Mouse (Mus musculus) kidney, adult 2 months (tissue): Measurements from ENCODE around the gene Zfp598. TPM values are rescaled to one million over a fixed set of nuclear protein-coding genes. Genes with fewer than 3 reads are reported as not detected.
A peak's percentile ranks its signal among the peaks of the same experiment; 100 is the strongest.
"Not testable (repeated sequence)": the region's sequence is repeated elsewhere in the genome, so short reads cannot be mapped to it uniquely, and the experiment has no call there.

Experiments
- DNase-seq: peaks from one replicate; pipeline ENCODE4 v3.0.0; 2021
- H3K27ac ChIP-seq: fragments of 200-500 bp; 2 replicates; pipeline ENCODE4 v1.5.1; 2012; ENCODE audit warnings: low read depth, low read length, control low read depth, inconsistent platforms; ENCODE audit not compliant: insufficient read depth
- H3K27me3 ChIP-seq: fragments of 200-500 bp; replicated peaks from 2 replicates; pipeline ENCODE4 v1.6.1; 2012; ENCODE audit warnings: mild to moderate bottlenecking, moderate library complexity, low read length, inconsistent platforms; ENCODE audit not compliant: control insufficient read depth, insufficient read depth
- H3K36me3 ChIP-seq: fragments of 200-500 bp; 2 replicates; pipeline ENCODE4 v1.6.1; 2012; ENCODE audit warnings: mild to moderate bottlenecking, moderate library complexity, low read length, inconsistent platforms; ENCODE audit not compliant: control insufficient read depth, insufficient read depth
- H3K4me1 ChIP-seq: fragments of 200-500 bp; 2 replicates; pipeline ENCODE4 v1.6.1; 2011; ENCODE audit warnings: low read length; ENCODE audit not compliant: control insufficient read depth, insufficient read depth
- H3K4me3 ChIP-seq: fragments of 200-500 bp; 2 replicates; pipeline ENCODE4 v1.5.1; 2011; ENCODE audit warnings: mild to moderate bottlenecking, low read depth, low read length, control low read depth; ENCODE audit not compliant: insufficient read depth
- CTCF ChIP-seq: fragments of 200-500 bp; conservative IDR thresholded peaks from 2 replicates; pipeline ENCODE4 v1.5.1; 2011; ENCODE audit warnings: low read depth, mild to moderate bottlenecking, control low read depth, low read length, moderate library complexity, mixed read lengths; ENCODE audit not compliant: insufficient read depth, insufficient read length
- POLR2A ChIP-seq: fragments of 200-500 bp; IDR thresholded peaks from one replicate; pipeline ENCODE4 v1.6.1; 2011; ENCODE audit warnings: low read depth, low read length, control low read depth
- WGBS: fragments of 180-500 bp; shearing (Covaris S2); methylation state at CpG from one replicate; pipeline ENCODE4 v1.1.7; 2018; 5-methylcytosine and 5-hydroxymethylcytosine counted together
- polyA plus RNA-seq: library from polyadenylated mRNA; depleted of rRNA; stranded (reverse); fragments of >200 nt; gene quantifications from 2 replicates; pipeline ENCODE4 v1.2.3, GENCODE M21; 2012

Gene Zfp598
- polyA plus RNA-seq, 1 experiment, result 44.3 TPM

DNA sequence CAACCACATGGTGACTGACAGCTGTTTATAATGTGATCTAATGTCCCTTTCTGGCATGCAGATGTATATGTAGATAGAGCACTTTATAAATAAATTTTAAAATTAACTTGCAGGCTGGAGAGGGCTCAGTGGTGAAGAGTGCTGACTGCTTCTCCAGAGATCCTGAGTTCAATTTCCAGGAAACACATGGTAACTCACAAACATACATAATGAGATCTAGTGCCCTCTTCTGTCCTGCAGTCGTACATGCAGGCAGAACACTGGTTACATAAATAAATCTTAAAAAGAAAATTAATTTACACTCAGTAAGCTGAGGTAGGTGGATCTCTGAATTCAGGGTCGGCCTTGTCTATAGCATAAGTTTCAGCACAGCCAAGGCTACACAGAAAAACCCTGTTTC is 39.2 kb downstream of the Zfp598 start:
- 30% methylated on average over 2 of the region's 2 CpGs for WGBS
- Histone ChIP-seq H3K4me3 (no peak overlapping the region), H3K27me3 (no peaks in the 10 kb centered on the region), H3K36me3 (no peaks in the 10 kb centered on the region), H3K27ac (no peak overlapping the region), H3K4me1 (no peaks in the 10 kb centered on the region; the same call in 1 of the 2 replicates)
- TF ChIP-seq POLR2A (no peak), CTCF (0 out of 2 replicates have a peak, but pooled peaks have one; percentile 1)
- peak; percentile 27 for DNase-seq

DNA sequence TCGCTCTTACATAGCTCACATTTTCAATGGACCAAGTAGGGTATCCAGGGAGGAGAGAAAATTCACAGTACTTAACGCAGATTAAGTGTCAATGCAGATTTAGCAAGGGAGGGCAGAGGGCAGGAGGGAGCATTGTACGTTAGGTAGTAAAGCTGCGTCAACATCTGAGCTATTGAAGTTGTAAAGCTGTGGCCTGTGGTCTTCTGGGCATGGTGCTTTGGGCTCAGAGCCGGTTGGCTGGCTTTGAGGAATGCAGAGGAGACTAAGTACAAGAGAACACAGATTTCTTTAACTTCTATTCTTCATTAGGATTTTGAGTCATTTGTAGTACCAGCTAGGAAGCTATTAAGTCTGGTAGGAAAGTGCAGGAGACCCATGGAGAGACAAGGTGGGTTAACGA is 46.1 kb downstream of the Zfp598 start:
- 50% methylated on average over 6 of the region's 6 CpGs for WGBS
- Histone ChIP-seq H3K4me3 (no peak overlapping the region), H3K27ac (no peak overlapping the region), H3K4me1 (peaks cover 6% of the 10 kb centered on the region; the same call in 1 of the 2 replicates), H3K27me3 (no peaks in the 10 kb centered on the region), H3K36me3 (no peaks in the 10 kb centered on the region)
- peak; percentile 23 for DNase-seq
- TF ChIP-seq POLR2A (no peak), CTCF (no peak)

DNA sequence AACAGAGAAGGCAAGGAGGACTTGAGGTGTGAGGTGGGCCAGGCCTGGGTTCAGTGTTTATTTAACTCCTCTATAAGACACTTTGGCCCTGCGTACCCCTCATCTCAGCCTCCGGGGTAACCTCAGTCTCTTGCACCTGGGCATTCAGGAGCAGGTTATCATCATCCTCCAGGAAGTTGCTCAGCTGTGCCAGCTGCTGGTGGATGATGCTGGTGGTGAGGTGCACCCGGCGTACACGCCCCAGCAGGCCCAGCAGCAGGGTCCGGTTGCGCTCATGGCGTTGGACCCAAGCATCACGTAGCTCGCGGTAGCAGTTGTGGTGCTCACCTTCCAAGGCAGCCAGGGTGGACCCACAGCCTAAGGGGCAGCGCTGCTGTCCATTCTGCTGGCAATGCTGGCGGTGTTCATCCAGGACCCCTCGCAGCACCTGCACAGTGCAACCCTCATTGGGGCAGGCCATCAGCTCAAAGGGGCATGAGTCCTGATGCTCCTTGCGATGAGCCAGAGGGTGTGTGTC is 46.7 kb downstream of the Zfp598 start:
- DNase-seq, result no peak
- Histone ChIP-seq H3K27me3 (no peaks in the 10 kb centered on the region), H3K4me1 (peaks cover 6% of the 10 kb centered on the region; the same call in 1 of the 2 replicates), H3K36me3 (no peaks in the 10 kb centered on the region), H3K27ac (no peak overlapping the region), H3K4me3 (no peak overlapping the region)
- TF ChIP-seq CTCF (no peak), POLR2A (no peak)
- WGBS, result 92% methylated on average over 15 of the region's 15 CpGs

DNA sequence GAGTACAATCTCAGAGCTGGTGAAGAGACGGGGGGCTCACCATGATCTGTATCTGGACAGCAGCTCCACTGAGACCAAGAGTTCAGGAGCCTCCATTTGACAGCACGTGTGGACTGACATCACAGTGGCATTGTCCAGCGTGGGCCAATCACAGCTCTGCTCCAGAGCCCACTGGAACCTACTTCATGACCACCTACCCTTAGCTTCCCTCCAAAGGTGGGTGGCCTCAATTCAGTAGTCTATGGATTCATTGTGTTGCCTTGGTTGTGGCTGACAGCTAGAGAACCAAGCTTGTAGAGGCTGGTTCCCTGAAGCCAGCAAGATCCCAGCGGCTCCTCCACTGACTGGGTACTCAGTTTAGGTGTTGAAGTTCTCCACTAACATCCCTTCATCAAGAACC is 48.5 kb downstream of the Zfp598 start, which contains the start of the genes Rnf151 and Rps2:
TSS of gene Rnf151 (minus strand) at position 121 of the 400 bp plus-strand sequence.
TSS of gene Rps2 (plus strand) at position 174 of the 400 bp plus-strand sequence.
- WGBS, result 86% methylated on average over 4 of the region's 4 CpGs
- no peak within 1 kb of the TSS for H3K4me3 ChIP-seq
- no peaks in the 10 kb centered on the region for H3K27me3 ChIP-seq
- peaks cover 6% of the 10 kb centered on the region; the same call in 1 of the 2 replicates for H3K4me1 ChIP-seq
- TF ChIP-seq POLR2A (no peak), CTCF (no peak)
- H3K36me3 ChIP-seq, result no peaks in the 10 kb centered on the region; the same call in 1 of the 2 replicates
- no peak within 1 kb of the TSS for H3K27ac ChIP-seq
- DNase-seq, result no peak

DNA sequence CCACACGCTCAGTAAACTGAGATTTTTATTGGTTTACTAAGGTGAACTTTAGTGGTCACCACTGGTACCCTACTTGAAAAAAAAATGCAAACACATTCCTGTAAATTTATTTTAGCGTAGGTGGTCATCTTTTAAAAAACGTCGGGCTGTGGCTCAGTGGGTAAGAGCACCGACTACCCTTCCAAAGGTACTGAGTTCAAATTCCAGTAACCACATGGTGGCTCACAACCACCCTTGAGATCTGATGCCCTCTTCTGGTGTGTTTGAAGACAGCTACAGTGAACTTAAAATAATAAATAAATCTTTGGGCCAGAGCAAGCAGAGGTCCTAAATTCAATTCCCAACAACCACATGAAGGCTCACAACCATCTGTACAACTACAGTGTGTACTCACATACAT is 49.5 kb downstream of the Zfp598 start:
- not testable (repeated sequence) for H3K36me3 ChIP-seq, H3K4me1 ChIP-seq, H3K27ac ChIP-seq, DNase-seq, H3K27me3 ChIP-seq
- peak overlapping the region; percentile 86 for H3K4me3 ChIP-seq
- 61% methylated on average over 5 of the region's 5 CpGs for WGBS

DNA sequence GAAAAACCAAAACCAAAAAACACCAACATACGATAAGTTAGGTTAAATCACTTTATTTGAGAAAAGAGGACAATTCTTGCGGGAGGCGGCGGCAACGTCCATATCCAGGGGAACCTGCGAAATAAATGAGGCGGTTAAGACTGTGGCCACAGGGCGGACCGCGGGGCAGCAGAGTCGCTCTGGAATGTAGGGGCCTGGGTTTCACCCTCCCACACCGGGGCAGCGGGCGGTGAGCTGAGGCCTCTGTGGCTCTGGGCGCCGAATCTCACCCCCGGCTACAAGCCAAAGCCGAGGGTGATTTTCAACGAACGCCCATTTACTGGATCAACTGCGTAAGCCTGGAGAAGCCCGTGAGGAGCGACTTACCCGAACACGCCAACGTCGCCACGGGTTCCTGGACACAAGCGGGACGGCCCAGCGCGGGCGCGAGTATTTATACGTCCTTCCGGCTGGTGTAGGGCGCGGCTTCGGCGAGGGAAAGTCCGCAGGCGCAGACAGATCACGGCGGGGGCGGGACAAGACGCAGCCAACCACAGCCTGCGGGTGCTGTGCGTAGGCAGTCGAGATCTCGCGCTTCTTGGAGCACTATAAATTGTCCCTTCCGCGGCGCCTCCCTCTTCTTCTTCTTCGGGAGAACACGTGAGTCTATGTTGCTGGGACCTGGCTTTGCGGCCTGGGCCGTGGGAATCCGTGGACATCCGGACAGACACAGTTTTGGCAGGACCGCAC is 50.2 kb downstream of the Zfp598 start:
- under 1% methylated on average over 61 of the region's 61 CpGs for WGBS
- peak; percentile 99 for DNase-seq
- H3K27me3 ChIP-seq, result no peaks in the 10 kb centered on the region

DNA sequence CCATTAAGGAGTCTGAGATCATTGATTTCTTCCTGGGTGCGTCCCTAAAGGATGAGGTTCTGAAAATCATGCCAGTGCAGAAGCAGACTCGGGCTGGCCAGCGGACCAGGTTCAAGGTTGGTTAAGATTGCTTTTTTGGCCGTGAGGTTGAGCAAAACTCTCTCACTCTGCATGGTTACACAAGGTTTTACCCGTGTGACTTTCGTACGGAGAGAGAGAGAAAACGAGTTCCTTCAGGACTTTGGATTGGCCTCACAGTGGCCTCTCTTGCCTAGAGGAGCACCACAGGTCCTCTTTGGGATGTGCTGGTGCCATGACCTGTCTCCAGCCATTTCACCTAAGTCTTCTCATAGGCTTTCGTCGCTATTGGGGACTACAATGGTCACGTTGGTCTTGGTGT is 51.1 kb downstream of the Zfp598 start:
- H3K4me3 ChIP-seq, result peak overlapping the region; percentile 47
- 2% methylated on average over 11 of the region's 11 CpGs for WGBS
- H3K4me1 ChIP-seq, H3K27ac ChIP-seq, H3K27me3 ChIP-seq, DNase-seq, H3K36me3 ChIP-seq: not testable (repeated sequence)

More for the DNA sequence above, 50.2 kb downstream of the Zfp598 start:
- H3K27ac ChIP-seq, result peak overlapping the region; percentile 62
- H3K4me1 ChIP-seq, result peaks cover 8% of the 10 kb centered on the region; the same call in 1 of the 2 replicates
- H3K36me3 ChIP-seq, result no peaks in the 10 kb centered on the region; the same call in 1 of the 2 replicates
- no peak for TF ChIP-seq CTCF
- TF ChIP-seq POLR2A, result peak; percentile 82
- H3K4me3 ChIP-seq, result peak overlapping the region; percentile 86

DNA sequence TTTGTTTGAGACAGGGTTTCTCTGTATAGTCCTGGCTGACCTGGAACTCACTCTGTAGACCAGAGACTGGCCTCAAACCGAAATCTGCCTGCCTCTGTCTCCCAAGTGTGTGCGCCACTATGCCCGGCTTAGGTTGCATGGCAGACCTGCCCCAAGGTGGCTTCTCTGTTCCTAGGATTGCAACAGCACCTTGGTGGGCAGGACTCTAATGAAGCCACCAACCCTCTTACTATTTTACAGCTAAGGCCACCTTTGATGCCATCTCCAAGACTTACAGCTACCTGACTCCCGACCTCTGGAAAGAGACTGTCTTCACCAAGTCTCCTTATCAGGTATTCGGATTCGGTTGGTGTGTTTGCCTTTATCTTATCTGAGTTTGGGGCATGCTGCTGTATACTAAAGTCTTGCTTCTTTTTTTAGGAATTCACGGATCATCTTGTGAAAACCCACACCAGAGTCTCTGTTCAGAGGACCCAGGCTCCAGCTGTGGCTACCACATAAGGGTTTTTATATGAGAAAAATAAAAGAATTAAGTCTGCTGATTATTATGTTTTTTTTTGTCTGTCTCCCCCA is 52.0 kb downstream of the Zfp598 start:
- 53% methylated on average over 7 of the region's 7 CpGs for WGBS
- H3K27ac ChIP-seq, H3K27me3 ChIP-seq, H3K4me1 ChIP-seq, H3K4me3 ChIP-seq, H3K36me3 ChIP-seq, DNase-seq: not testable (repeated sequence)
